Mouse (Mus musculus) spleen, adult 2 months (tissue): Measurements from ENCODE around the gene Slc2a13.

Source experiments
- CTCF ChIP-seq: fragments of 200-500 bp; IDR thresholded peaks from 2 replicates; pipeline ENCODE4 v1.5.1; 2011; ENCODE audit warnings: mild to moderate bottlenecking, inconsistent platforms; ENCODE audit not compliant: insufficient read depth, insufficient read length, insufficient replicate concordance; ENCODE audit errors: extremely low read depth
- POLR2A ChIP-seq: fragments of 200-500 bp; IDR thresholded peaks from 2 replicates; pipeline ENCODE4 v1.6.1; 2011; ENCODE audit warnings: low read depth, low read length, inconsistent platforms

DNA sequence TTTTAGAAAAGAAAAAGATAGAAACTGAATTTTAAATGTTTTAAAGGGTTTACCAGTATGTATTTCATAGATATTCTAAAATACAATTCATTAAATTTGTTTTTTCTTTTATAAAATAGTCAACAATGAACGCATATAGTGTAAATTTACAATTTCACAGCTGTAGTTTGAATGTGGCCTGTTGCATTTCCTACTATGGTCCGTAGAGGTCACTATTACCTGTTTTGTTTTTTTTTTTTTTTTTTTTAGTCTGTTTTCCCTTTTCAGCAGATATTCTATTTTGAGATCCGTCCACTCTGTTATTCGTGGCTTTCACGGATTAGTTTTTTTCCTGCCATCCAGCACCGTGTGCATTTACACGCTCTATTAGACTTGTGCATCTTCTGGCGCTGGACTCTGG, 320.1 kb downstream of the Slc2a13 start:
- TF ChIP-seq CTCF (no peak), POLR2A (no peak)
